In the genomic region with DNA sequence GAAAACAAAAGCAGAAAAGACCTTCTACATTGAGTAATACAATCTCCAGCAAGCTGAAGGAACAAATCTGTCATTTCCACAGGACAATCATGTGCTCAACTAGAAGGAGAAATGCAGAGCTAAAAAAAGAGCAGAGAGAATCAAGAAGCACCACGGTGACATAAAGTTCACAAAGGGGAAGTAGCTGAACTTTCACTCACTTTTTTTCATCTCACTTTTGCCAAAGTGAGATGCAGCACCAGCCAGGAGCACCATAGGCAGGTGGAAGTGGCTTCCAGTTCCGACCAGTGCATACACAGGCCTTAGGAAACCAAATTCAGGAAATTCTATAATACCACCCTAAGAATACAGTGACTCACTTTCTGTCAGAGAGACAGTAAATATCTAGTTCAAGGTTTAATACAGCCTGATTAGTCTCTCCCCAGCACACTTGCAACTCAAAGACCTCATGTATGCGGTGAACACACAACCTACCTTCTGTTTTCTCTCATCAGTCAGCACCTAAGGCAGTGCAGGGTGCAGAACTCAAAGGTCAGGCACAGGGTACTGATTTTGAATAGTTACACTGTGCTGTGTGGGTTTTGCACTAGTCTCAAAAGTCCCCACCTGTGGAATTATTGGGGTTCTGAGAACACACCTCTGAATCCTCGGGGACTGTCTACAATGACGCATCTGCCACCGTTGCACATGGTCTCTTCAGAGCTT, we compare ENCODE assay signal across 18 mouse cellular contexts.
DNase-seq lines count a peak whose midpoint lies in the region; ATAC-seq lines count a peak whose summit lies in the region.
"Had no signal": no experiment of that assay in that cellular context is flagged by ENCODE, and none has a peak within 500 bp of the region (broad histone marks: within the 10 kb centered on the region; RNA-seq: fewer than 3 reads in every experiment).

No protein-coding gene starts in this region.

- H3K9me3 ChIP-seq in embryonic facial prominence, embryonic 13.5 days: no peaks in the 10 kb centered on the region
- H3K9me3 ChIP-seq in embryonic facial prominence, embryonic 10.5 days: no peaks in the 10 kb centered on the region
- no peaks in the 10 kb centered on the region for H3K9me3 ChIP-seq in limb, embryonic 10.5 days (replicated peaks)
- H3K9me3 ChIP-seq in stomach, embryonic 16.5 days (replicated peaks; ENCODE audit: control insufficient read depth, low read length): no peaks in the 10 kb centered on the region
- H3K9me3 ChIP-seq: midbrain, embryonic 10.5 days; neural tube, embryonic 12.5 days had no signal

- no peak for ATAC-seq in embryonic facial prominence, embryonic 13.5 days (ENCODE audit: insufficient number of reproducible peaks, insufficient read depth, low FRiP score, low TSS enrichment, low read depth)
- ATAC-seq in stomach, embryonic 16.5 days (ENCODE audit: insufficient read depth, low FRiP score): no peak
- ATAC-seq: hindbrain, postnatal 0 days had no signal

- DNase-seq in embryonic facial prominence, embryonic 10.5 days (ENCODE audit: low spot score): no peak
- DNase-seq in lung, postnatal 25 days (ENCODE audit: low spot score): peak; percentile 48
- no peak for DNase-seq in lung, postnatal 4 days
- no peak for DNase-seq in limb, embryonic 10.5 days (ENCODE audit: low spot score)
- DNase-seq in Muller cell, postnatal 12 days (ENCODE audit: inconsistent ontology term): no peak
- DNase-seq in adrenal gland, postnatal 14 days: no peak
- DNase-seq: adrenal gland, adult 2 months; cerebellum, adult 8-10 months; gastrocnemius, postnatal 14 days; kidney, postnatal 4 days; left cerebral cortex, postnatal 4 days; thymus, adult 18-20 months had no signal

- H3K4me2 ChIP-seq in embryonic facial prominence, embryonic 13.5 days: no peak overlapping the region
- H3K4me2 ChIP-seq in stomach, embryonic 16.5 days (ENCODE audit: low read depth, low read length): no peak overlapping the region
- H3K4me2 ChIP-seq: neural tube, embryonic 12.5 days had no signal

- no peak overlapping the region for H3K4me3 ChIP-seq in embryonic facial prominence, embryonic 13.5 days
- H3K4me3 ChIP-seq in embryonic facial prominence, embryonic 10.5 days: no peak overlapping the region
- 0 out of 2 replicates have a peak overlapping the region, but pooled peaks have one; percentile 4 for H3K4me3 ChIP-seq in limb, embryonic 10.5 days
- no peak overlapping the region for H3K4me3 ChIP-seq in stomach, embryonic 16.5 days (replicated peaks; ENCODE audit: low read length)
- H3K4me3 ChIP-seq: erythroblast, embryonic 14.5 days; midbrain, embryonic 10.5 days; neural tube, embryonic 12.5 days had no signal

- no peaks in the 10 kb centered on the region for H3K27me3 ChIP-seq in embryonic facial prominence, embryonic 13.5 days
- no peaks in the 10 kb centered on the region for H3K27me3 ChIP-seq in embryonic facial prominence, embryonic 10.5 days (replicated peaks; ENCODE audit: low read depth, poor library complexity, severe bottlenecking)
- no peaks in the 10 kb centered on the region for H3K27me3 ChIP-seq in limb, embryonic 10.5 days (ENCODE audit: low read depth, poor library complexity, severe bottlenecking)
- H3K27me3 ChIP-seq in stomach, embryonic 16.5 days (ENCODE audit: control insufficient read depth, insufficient read depth, low read length): no peaks in the 10 kb centered on the region
- H3K27me3 ChIP-seq: neural tube, embryonic 12.5 days had no signal

- no peak overlapping the region for H3K9ac ChIP-seq in embryonic facial prominence, embryonic 13.5 days
- H3K9ac ChIP-seq in stomach, embryonic 16.5 days (ENCODE audit: low read length): no peak overlapping the region
- H3K9ac ChIP-seq: neural tube, embryonic 12.5 days had no signal

- H3K36me3 ChIP-seq in embryonic facial prominence, embryonic 13.5 days: no peaks in the 10 kb centered on the region
- H3K36me3 ChIP-seq in embryonic facial prominence, embryonic 10.5 days (replicated peaks): no peaks in the 10 kb centered on the region
- no peaks in the 10 kb centered on the region for H3K36me3 ChIP-seq in limb, embryonic 10.5 days
- no peaks in the 10 kb centered on the region for H3K36me3 ChIP-seq in stomach, embryonic 16.5 days (ENCODE audit: control insufficient read depth, insufficient read depth, low read length)
- H3K36me3 ChIP-seq: midbrain, embryonic 10.5 days; neural tube, embryonic 12.5 days had no signal

- 84% methylated on average over 6 of the region's 6 CpGs for WGBS in embryonic facial prominence, embryonic 13.5 days
- 86% methylated on average over 6 of the region's 6 CpGs for WGBS in embryonic facial prominence, embryonic 10.5 days
- WGBS in limb, embryonic 10.5 days: 51% methylated on average over 6 of the region's 6 CpGs
- WGBS in stomach, embryonic 16.5 days: 54% methylated on average over 6 of the region's 6 CpGs

- H3K4me1 ChIP-seq in embryonic facial prominence, embryonic 13.5 days: peaks cover 38% of the 10 kb centered on the region
- H3K4me1 ChIP-seq in embryonic facial prominence, embryonic 10.5 days: peaks cover 38% of the 10 kb centered on the region
- peaks cover 82% of the 10 kb centered on the region for H3K4me1 ChIP-seq in limb, embryonic 10.5 days
- H3K4me1 ChIP-seq in stomach, embryonic 16.5 days (ENCODE audit: control insufficient read depth, insufficient read depth, low read length): peaks cover 27% of the 10 kb centered on the region

- 0 out of 2 replicates have a peak overlapping the region, but pooled peaks have one; percentile 11 for H3K27ac ChIP-seq in embryonic facial prominence, embryonic 13.5 days
- H3K27ac ChIP-seq in embryonic facial prominence, embryonic 10.5 days (replicated peaks): no peak overlapping the region
- H3K27ac ChIP-seq in limb, embryonic 10.5 days: peak overlapping the region; percentile 83
- peak overlapping the region; percentile 7; the same call in 1 of the 2 replicates for H3K27ac ChIP-seq in stomach, embryonic 16.5 days (ENCODE audit: low read length)
- H3K27ac ChIP-seq: hindbrain, postnatal 0 days; midbrain, embryonic 10.5 days; neural tube, embryonic 12.5 days had no signal
